Mouse (Mus musculus) cerebellum, adult 2 months (tissue): ENCODE data around the gene Srm.

Experiments
- CTCF ChIP-seq: fragments of 200-500 bp; IDR thresholded peaks from 2 replicates; pipeline ENCODE4 v1.5.1; 2011; ENCODE audit warnings: low read depth, mild to moderate bottlenecking, control low read depth, low read length, moderate library complexity, borderline replicate concordance; ENCODE audit not compliant: insufficient read depth
- POLR2A ChIP-seq: fragments of 200-500 bp; IDR thresholded peaks from 2 replicates; pipeline ENCODE4 v1.6.1; 2011; ENCODE audit warnings: low read length, control low read depth, borderline replicate concordance; ENCODE audit not compliant: insufficient read depth

GRCm38 (mm10) chr4:148570138-148570537 is 21.2 kb upstream of the Srm start:
- no peak for TF ChIP-seq CTCF
- no peak for TF ChIP-seq POLR2A
